Mouse (Mus musculus) ES-E14 (cell line): ENCODE measurements around the gene AC124502.3. TPM values are rescaled to one million over a fixed set of nuclear protein-coding genes. Genes with fewer than 3 reads are reported as not detected.

Source experiments
- DNase-seq: peaks from one replicate; pipeline ENCODE4 v3.0.0-alpha.2; 2013; ENCODE audit warnings: low read depth, low spot score
- H3K27ac ChIP-seq: 2 replicates; pipeline ENCODE4 v1.5.1; 2012; ENCODE audit warnings: low read depth, mild to moderate bottlenecking, low read length, moderate library complexity, mixed read lengths; ENCODE audit not compliant: poor library complexity, insufficient read depth, severe bottlenecking
- H3K36me3 ChIP-seq: 2 replicates; pipeline ENCODE4 v1.6.1; 2012; ENCODE audit warnings: mild to moderate bottlenecking, low read length, moderate library complexity, mixed read lengths; ENCODE audit not compliant: control insufficient read depth, poor library complexity, insufficient read depth, severe bottlenecking
- H3K4me1 ChIP-seq, 2 experiments: fragments of 150-350 bp in 1 of 2; sonication (generic) in 1 of 2; 2 replicates each; pipeline ENCODE4 v1.6.1; 2012; ENCODE audit warnings: low read length in 2 of 2, mild to moderate bottlenecking in 1 of 2, mixed read lengths in 1 of 2; ENCODE audit not compliant: control insufficient read depth in 2 of 2, insufficient read depth in 2 of 2, poor library complexity in 1 of 2
- H3K4me3 ChIP-seq, 2 experiments: fragments of 150-350 bp in 1 of 2; sonication (generic) in 1 of 2; 2 replicates each; pipeline ENCODE4 v1.5.1; 2012; ENCODE audit warnings: low read length in 2 of 2, low read depth in 1 of 2, mild to moderate bottlenecking in 1 of 2, mixed read lengths in 1 of 2; ENCODE audit not compliant: insufficient read depth in 1 of 2, poor library complexity in 1 of 2, severe bottlenecking in 1 of 2
- H3K9ac ChIP-seq: 2 replicates; pipeline ENCODE4 v1.6.1; 2012; ENCODE audit warnings: low read depth, mild to moderate bottlenecking, low read length, mixed read lengths; ENCODE audit not compliant: poor library complexity, insufficient read depth, severe bottlenecking
- H3K9me3 ChIP-seq: fragments of 150-350 bp; sonication (generic); 2 replicates; pipeline ENCODE4 v1.6.1; 2012; ENCODE audit warnings: low read depth, mild to moderate bottlenecking, low read length; ENCODE audit not compliant: control insufficient read depth, insufficient read depth
- CHD2 ChIP-seq: IDR thresholded peaks from 2 replicates; pipeline ENCODE4 v1.6.1; 2014; ENCODE audit warnings: mild to moderate bottlenecking, low read depth, low read length, inconsistent platforms
- HCFC1 ChIP-seq: IDR thresholded peaks from 2 replicates; pipeline ENCODE4 v1.6.1; 2012; ENCODE audit warnings: low read length, inconsistent platforms, borderline replicate concordance; ENCODE audit not compliant: insufficient read depth
- MAFK ChIP-seq: IDR thresholded peaks from 2 replicates; pipeline ENCODE4 v1.6.1; 2014; ENCODE audit warnings: mild to moderate bottlenecking, low read depth, low read length, inconsistent platforms; ENCODE audit not compliant: insufficient read depth
- ZC3H11A ChIP-seq: IDR thresholded peaks from 2 replicates; pipeline ENCODE4 v1.6.1; 2012; ENCODE audit warnings: low read depth, mild to moderate bottlenecking, inconsistent platforms, low read length, borderline replicate concordance
- ZNF384 ChIP-seq: IDR thresholded peaks from 2 replicates; pipeline ENCODE4 v1.6.1; 2012; ENCODE audit warnings: low read depth, low read length, inconsistent platforms
- in situ Hi-C, 2 experiments: fragments of 600-800 bp; cut with MboI; formaldehyde crosslinking; loops; one replicate each; pipeline ENCODE4 v1.15.1; 2025; ENCODE audit warnings: low sequenced_read_pairs in 2 of 2, inconsistent platforms in 1 of 2; ENCODE audit not compliant: unreplicated experiment in 2 of 2
- total RNA-seq: library from RNA; depleted of rRNA; stranded (reverse); fragments of 300-350 nt; gene quantifications from 2 replicates; pipeline ENCODE4 v1.2.3, GENCODE M21; 2012

The AC124502.3 gene
- total RNA-seq, 1 experiment = 3.2 TPM

GRCm38 (mm10) chr19:5018191-5018590, 20.5 kb upstream of the AC124502.3 start:
- Histone ChIP-seq H3K9me3 (no peaks in the 10 kb centered on the region), H3K36me3 (no peaks in the 10 kb centered on the region), H3K27ac (no peak overlapping the region), H3K4me3 (no peak overlapping the region), H3K9ac (peak overlapping the region; percentile 30; the same call in 1 of the 2 replicates), H3K4me1 (peaks cover 6 to 19% of the 10 kb centered on the region in 2 experiments)
- in situ Hi-C loops = no loop called here
- DNase-seq = no peak
- TF ChIP-seq ZNF384 = no peak

GRCm38 (mm10) chr19:5021416-5021815, 17.3 kb upstream of the AC124502.3 start:
- TF ChIP-seq HCFC1 (no peak), MAFK (no peak), CHD2 (no peak), ZNF384 (no peak), ZC3H11A (no peak)
- in situ Hi-C loops = no loop called here
- H3K4me3 ChIP-seq = no peak overlapping the region
- H3K9me3 ChIP-seq = no peaks in the 10 kb centered on the region
- H3K36me3 ChIP-seq = peaks cover 7% of the 10 kb centered on the region; the same call in 1 of the 2 replicates
- peaks cover 6 to 10% of the 10 kb centered on the region in 2 experiments for H3K4me1 ChIP-seq
- no peak for DNase-seq
- no peak overlapping the region for H3K27ac ChIP-seq
- H3K9ac ChIP-seq = no peak overlapping the region

- Histone ChIP-seq H3K9ac (peak within 1 kb of the TSS; percentile 88), H3K9me3 (no peaks in the 10 kb centered on the region), H3K4me1 (peaks cover 3 to 6% of the 10 kb centered on the region in 2 experiments; a peak in 2 of 4 replicates), H3K27ac (peak within 1 kb of the TSS; percentile 68; the same call in 1 of the 2 replicates), H3K4me3 (peak within 1 kb of the TSS; percentile 80 to 85), H3K36me3 (peaks cover 27% of the 10 kb centered on the region)
- TF ChIP-seq HCFC1 (peak; percentile 100), ZC3H11A (no peak), CHD2 (peak; percentile 27; the same call in 1 of the 2 replicates), ZNF384 (no peak), MAFK (no peak)
- in situ Hi-C loops = no loop called here
- DNase-seq = peak; percentile 96
Observed at GRCm38 (mm10) chr19:5023621-5024479, 14.8 kb upstream of the AC124502.3 start, which contains the start of gene Slc29a2. TSS of gene Slc29a2 (plus strand) at chr19:5023860.

GRCm38 (mm10) chr19:5026111-5026510, 12.6 kb upstream of the AC124502.3 start:
- in situ Hi-C loops = no loop called here
- Histone ChIP-seq H3K4me1 (peaks cover 3 to 5% of the 10 kb centered on the region in 2 experiments; a peak in 2 of 4 replicates), H3K9me3 (no peaks in the 10 kb centered on the region), H3K27ac (no peak overlapping the region), H3K4me3 (no peak overlapping the region), H3K36me3 (peaks cover 46% of the 10 kb centered on the region), H3K9ac (no peak overlapping the region; the same call in 1 of the 2 replicates)
- no peak for DNase-seq
- TF ChIP-seq HCFC1 (no peak), MAFK (no peak), ZC3H11A (no peak), CHD2 (no peak), ZNF384 (no peak)
